Mouse (Mus musculus) cerebellum, adult 9-10 months (tissue): Measurements from ENCODE around the gene Xylb.
"Not testable (repeated sequence)": the region's sequence is repeated elsewhere in the genome, so short reads cannot be mapped to it uniquely, and the experiment has no call there.

Source experiments
- DNase-seq: peaks from one replicate; pipeline ENCODE4 v3.0.0; 2022

The Xylb gene

DNA sequence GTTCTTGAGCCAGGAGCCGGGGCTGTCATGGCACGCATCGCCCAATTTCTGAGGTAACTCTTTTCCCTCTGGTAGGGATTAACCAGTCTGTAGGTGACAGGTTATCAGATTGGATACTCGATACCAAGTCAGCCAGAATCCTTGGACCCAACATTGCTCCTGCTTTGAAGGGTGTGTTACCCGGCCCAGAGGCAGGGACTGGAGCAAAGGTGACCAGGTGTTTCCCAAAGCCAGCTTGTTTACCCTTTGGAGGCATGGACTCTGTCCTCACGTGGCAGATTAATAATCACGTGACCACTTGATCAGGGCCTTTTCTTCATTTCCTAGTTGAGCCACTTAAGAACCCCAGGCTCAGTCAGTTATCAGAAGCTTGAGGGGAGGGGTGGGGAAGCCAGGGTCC, 14.5 kb upstream of the Xylb start:
- no peak for DNase-seq

DNA sequence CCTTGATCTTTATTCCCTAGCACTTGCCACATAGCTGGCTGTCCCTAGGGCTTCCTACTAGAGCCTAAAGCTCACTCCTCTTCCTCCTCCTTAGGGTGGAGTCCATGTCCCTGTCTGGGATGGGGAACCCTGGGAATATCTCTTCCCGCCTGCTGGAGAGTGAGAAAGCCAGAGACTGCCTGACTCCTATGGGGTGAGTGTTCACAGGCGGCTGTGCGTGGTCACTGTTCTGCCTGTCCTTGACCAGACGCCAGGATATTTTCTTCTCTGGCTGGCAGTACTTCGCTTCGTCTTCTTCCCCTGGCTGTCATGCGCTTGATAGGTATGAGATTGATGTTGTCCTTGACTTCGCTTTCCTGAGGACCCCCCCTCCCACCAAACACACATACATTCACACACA, 10.8 kb upstream of the Xylb start:
- no peak for DNase-seq

DNA sequence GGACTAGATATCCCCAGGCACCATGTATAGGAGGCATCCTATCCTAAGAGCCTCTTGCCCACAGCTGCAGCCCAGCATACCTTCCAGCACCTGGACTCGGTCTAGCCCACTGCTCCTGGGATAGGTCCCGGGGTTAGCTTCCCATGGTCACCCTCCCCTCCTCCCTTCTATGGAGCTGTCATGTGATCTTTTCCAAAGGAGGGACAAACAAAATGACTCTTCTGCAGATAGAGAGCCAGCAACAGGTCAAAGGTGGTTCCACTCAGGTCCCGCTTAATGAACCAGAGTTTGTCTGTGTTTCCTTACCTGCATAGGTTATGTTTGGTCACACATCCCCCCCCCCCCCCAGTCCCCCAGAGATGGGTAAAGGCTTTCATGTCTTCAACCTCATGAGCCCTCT, 6.7 kb upstream of the Xylb start:
- no peak for DNase-seq

DNA sequence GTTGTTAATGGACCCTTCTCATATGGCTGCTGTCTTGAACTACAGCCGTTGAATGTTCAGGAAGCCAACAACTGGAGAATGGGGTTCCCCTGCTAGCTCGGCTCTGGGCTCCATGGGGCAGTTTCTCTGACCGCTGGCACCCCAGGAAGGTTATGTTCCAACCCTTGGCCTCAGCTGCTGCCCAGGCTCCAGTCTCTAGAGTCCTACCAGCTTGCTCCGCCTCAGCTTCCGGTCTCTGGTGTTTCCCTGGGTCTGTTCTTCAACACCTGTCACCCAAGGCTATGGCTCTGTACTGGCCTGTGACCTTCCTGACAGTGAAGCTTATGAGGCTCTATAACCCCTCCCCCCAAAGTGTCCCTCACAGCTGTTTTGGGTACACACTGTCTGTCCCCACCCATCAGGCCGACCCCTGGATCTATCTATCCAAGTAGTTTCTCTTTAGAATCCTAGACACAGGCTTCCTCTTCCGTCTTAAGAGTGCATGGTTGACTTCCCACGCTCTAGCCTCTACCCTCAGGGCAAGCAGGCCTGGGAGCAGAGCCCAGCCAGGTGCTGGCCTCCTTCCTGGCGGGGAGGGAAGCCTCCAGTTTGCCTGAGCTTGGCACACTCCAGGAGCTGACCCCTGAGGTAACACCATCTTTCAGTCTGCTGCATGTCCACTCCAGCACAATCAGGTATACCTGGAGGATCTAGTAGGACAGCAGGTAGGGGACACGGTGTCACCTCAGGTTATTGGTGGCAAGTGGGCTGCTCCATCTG, 6.1 kb upstream of the Xylb start:
- no peak for DNase-seq

DNA sequence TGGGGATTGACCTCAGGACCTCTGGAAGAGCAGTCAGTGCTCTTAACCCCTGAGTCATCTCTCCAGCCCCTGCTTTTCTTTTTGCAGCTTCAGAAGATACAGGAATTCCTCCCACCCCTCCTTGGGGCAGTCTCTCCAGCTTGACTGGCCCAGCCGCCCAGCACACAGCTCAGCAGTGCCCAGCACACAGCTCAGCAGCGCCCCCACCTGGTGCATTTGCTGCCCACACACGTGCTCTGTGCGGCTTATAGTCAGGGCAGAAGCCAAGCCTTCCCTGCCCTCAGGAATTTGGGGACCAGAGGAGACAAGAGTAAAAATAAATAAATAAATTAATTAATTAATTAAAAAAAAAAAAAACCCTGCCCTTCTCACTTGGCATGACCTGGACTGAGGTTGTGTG, 5.1 kb upstream of the Xylb start:
- DNase-seq: peak; percentile 68

DNA sequence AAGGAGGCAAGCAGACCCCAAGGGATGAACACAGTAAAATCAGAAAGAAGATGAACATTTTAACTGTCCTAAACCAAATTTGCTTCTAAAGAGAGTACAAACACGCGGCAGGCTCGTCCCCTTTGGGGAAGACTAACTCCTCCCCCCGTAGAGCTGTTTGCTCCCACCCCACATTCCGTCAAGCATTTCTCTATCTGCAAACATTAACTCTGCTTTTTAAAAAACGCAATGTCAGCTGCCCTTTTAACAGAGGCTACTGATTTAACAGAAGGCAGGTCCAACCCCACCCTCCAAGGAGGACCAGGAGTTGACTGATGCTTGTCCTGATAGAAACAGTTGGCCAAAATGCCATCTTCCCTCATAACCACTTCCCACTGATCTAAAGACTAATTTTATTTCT, 3.3 kb upstream of the Xylb start:
- no peak for DNase-seq

DNA sequence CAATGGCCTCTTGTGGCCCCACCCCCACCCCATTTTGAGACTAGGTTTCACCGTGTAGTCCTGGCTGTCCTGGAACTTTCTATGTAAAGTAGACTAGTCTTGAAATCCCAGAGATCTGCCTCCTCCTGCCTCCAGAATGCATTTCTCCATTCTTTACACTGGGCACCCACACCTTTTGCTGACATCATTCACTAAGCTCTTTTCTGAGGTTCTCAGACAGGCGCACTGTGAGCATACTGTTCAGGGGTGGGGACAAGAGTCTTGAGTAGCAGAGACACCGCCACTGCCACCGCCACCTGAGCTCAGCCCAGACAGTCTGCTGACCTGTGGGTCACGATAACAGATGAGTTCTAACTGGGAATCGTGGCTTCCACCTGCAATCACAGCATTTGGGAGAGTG, 1.2 kb upstream of the Xylb start:
- no peak for DNase-seq

DNA sequence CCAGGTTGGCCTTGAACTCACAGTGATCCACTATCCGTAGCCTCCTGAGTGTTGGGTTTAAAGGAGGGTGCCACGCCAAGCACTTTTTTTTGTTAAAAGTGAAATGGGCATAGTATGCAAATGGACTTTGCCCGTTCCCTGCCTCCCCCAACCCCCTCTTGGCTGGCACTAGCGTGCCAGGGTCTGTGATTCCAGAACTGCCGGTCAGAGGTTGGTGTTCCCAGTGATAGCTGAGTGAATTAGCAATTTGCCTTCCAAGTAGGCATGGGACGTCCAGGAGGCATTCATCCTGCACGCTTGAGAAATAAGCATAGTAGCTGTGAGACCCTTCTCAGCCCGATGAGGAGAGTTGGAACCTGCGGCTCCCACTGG, 863 bp downstream of the Xylb start:
- no peak for DNase-seq

DNA sequence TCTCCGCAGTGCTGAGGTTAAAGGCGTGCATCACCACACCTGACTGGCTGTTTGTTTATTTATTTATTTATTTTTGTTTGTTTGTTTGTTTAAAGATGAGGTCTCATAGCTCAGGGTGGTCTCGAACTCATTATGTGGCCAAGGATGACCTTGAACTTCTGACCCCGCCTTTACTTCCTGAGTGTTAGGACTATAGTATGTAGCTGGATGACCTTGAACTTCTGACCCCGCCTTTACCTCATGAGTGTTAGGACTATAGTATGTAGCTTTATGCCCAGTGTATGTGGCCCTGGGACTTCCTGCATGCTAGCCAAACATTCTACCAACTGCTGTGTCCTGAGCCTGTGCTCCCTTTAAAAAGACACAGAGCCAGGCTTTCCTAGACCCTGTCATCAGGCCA, 4.2 kb downstream of the Xylb start:
- DNase-seq: no peak

DNA sequence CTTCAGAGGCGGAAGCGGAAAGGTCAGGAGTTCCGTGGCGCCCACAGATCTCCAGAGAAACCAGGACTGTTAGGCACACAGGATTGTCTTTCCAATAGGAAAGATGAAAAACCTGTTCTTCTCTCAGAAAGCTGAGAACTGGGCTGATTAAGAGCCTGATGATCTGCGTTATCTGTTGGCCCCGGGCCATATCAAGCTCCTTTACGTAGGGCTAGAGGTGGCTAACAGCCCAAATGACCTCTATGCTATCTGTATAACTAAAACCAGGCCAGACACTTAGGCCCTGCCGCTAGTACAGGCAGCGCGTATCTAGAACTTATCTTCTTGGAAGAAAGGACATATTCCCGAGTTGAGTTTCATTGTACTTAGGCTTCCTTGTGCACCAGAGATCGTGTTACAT, 6.0 kb downstream of the Xylb start:
- DNase-seq: no peak

DNA sequence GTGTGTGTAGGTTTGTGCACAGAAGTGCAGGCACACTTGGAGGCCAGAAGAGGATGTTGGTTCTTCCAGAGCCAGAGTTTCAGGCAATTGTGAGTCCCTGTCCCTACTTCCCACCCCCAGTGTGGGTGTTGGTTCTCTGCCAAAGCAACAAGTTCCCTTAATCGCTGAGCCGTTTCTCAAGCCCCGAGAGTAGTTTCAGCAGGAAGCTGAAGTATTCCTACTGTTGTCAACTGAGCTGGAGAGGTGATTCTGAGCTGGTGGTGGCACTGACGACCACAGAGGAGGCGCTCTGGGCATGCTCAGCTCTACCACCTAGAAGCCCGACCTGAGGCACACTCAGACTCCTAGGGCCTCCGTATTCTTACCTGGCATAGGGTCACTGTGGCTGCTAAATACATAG, 8.1 kb downstream of the Xylb start, which contains the start of gene Slc22a14:
Gene Slc22a14 (minus strand): TSS at position 270 of the 400 bp plus-strand sequence.
- DNase-seq: no peak

DNA sequence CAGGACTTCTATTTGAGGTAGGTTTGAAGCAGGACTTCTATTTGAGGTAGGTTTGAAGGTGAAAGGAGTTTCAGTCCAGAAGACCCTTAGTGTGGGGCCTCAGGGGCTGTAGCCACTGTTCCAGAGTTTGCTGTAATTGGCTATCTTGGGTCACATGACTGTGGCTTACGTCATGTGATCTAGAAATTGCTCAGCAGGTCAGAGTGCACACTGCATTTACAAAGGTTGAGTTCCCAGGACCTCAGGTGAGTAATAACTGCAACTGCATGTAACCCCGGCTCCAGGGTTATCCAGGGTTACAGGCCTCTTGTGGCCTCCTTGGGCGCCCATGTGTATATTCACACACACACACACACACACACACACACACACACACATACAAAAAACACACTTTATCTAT, 11.2 kb downstream of the Xylb start:
- DNase-seq: no peak

DNA sequence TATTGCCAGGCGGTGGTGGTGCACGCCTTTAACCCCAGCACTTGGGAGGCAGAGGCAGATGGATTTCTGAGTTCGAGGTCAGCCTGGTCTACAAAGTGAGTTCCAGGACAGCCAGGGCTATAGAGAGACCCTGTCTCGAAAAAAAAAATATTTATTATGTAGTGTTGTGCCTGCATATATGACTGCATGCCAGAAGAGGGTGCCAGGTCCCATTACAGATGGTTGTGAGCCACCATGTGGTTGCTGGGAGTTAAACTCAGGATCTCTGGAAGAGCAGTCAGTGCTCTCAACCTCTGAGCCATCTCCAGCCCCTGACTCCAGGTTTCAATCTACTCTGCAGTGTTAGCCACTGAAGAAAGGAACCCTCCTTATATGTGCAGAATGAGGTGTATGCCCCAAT, 13.6 kb downstream of the Xylb start:
- not testable (repeated sequence) for DNase-seq

DNA sequence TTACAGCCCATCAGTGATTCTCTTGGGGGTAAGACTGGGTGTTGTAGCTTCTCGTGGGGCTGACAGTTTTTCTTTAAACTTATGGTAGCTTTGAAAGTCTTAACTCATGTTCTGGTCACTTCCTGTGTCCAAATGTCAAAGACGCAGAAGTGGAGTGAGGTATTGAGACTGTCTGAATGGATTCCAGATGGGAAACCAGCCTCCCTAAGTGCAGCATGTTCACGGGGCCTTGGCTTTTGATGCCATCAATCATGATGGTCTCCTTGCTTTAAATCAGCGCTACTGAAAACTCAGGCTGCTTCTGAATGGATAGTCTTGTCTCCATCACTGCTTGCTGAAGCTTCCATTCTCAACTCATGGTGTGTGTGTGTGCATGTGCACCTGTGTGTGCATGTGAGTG, 14.1 kb downstream of the Xylb start:
- DNase-seq: no peak

DNA sequence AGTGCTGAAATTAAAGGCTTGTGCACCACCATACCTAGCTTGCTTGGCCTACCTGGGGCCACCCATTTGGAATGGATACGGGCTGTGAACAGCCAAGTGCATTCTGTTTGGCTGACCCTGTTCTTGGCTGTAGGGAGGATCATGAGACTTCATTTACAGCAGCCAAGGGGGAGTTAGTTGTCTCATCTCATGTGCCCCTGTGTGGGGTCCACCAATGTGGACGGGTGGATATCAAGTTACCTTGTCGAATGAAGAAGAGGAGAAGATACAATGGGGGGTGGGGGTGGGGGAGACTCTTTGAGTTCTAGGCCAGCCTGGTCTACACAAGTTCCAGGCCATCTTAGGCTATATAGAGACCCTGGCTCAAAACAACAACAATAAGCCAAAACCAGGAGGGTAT, 17.8 kb downstream of the Xylb start:
- no peak for DNase-seq

DNA sequence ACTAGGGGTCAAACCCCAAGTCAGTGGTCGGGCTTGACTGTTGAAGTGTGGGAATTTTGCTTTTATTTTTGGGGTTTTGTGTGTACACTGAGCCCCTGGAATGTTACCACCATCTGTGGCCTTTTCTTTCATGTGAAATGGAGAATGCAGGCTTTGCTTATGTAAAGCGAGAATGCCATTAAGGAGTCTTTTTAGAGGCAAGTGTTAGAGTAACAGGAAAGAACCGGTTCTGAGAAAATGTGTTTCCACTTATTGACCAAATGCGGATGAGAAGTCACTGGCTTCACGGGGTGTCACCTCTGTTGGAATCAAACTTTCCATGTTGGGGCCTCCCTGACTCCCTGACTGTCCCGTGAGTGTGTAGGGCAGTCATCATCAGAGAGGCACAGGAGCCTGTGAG, 18.4 kb downstream of the Xylb start:
- no peak for DNase-seq

DNA sequence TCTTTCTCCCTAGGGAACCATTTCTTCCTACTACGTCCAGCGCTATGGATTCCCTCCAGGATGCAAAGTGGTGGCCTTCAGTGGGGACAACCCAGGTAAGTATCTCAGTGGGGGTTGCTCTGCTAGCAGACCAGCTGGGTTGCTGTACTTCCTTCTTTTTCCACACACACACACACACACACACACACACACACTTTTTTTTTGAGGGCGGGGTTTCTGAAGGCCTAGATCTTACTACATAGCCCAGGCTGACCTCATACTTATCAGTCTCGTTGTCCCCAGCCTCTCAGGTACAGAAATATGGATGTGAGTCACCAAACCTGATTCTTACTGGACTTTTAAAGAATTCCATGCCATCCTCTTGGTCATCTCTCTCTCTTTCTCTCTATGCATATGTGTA, 21.1 kb downstream of the Xylb start:
- no peak for DNase-seq

DNA sequence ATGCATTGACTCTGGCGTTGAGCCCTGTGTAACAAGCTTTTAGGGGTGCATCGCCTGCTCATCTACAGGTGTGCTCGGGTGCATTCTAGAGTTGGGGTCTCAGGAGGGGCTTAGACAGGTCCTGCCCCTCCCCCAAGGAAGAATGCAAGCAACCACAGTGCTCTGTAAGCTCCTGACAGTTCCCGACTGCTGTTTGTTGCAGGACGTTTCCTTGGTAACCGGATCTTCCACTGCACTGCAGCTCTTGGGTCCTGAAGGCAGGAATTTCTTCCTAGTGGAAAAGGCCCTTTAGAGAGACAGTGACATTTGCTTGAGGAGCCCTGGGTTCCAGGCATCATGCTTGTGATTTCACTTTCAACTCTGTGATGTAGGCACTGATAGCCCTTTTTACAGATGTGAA, 25.4 kb downstream of the Xylb start:
- no peak for DNase-seq

DNA sequence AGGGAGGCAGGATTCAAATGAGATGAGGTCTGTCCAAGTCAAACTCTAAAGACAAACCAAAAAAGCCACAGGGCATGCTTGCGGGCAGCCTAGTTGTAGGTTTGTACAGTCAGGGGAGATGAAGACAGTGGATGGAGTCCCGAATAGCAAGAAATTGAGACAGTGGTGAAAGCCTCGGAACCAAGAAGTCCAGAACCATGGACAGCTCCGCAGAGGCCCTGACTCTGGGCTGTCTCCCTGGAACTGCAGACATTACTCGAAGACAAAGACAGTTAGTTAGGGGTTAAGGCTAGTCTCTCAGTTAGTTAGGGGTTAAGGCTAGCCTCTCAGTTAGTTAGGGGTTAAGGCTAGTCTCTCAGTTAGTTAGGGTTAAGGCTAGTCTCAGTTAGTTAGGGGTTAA, 31.8 kb downstream of the Xylb start:
- no peak for DNase-seq

DNA sequence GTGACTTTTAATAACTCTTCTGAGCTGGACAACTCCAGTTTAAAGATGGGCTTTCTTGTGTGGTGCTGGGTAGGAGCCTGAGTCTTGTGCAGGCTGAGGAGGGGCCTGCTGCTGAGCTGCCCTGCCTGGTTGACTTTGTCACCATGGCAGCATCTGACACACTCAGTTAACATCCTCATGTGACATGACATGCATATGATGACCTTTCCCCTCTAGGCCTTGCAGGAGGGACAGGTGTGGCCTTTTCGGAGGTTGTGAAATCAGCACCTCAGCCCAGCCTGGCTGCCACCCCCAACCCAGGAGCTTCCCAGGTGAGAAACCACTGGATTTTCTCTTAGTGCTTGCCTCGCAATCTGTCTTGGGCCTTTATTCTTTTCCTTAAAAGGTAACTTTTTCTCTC, 33.0 kb downstream of the Xylb start:
- DNase-seq: no peak

DNA sequence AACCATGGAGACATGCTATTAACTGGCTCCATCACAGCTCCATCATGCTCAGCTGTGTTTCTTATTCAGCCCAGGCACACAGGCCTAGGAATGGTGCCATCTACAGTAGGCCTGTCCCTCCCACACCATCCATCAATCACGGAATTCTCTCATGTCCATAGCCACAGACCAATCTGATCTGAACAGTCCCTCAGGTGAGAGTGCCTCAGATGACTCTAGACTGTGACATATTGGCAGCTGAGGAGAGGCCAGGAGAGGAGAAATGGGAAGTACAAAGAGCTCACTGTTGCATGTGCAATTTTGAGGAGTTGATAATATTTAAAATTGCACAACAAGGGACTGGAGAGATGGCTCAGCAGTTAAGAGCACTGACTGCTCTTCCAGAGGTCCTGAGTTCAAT, 37.6 kb downstream of the Xylb start:
- DNase-seq: no peak

DNA sequence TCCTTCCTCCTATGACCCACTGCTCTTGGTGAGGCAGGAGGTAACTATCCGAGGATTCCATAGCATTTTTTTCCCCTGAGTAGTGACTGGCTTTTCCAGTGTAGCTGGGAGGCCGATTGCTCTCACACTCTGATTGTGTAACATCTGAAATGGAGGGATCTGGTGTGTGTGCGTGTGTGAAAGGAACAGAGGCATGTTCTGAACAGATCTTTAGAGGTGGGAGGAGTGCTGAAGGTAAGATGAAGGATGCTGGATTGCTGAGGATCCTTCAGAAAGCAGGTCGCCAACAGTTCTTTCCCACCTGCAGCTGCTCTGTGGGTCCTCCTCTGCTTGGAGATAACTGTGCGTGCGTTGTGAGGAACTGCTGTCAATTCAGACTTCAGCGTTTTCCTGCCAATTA, 44.2 kb downstream of the Xylb start:
- DNase-seq: no peak

DNA sequence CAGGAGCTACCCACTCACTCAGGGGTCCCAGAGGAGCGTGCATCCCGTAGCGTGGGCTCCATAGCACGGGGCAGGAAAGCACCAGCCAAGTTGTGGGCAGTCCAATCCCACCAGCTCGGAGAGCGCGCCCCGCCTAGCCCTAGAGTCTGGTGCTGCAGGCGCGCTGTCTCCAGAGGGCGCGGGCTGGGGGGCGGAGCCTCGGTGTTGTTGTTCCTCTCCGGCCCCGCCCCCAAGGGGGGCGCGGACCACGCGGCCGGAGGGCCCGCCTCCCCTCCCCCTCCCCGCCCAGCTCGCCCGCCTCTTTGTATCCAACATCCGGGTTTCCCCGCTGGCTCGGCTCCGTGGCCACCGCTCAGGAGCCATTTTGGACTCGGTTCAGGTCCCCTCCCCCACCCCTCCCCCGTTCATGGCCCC, 44.6 kb downstream of the Xylb start, which contains the start of gene Acvr2b:
Gene Acvr2b (plus strand): TSS at position 318 of the 414 bp plus-strand sequence.
- peak; percentile 91 for DNase-seq

DNA sequence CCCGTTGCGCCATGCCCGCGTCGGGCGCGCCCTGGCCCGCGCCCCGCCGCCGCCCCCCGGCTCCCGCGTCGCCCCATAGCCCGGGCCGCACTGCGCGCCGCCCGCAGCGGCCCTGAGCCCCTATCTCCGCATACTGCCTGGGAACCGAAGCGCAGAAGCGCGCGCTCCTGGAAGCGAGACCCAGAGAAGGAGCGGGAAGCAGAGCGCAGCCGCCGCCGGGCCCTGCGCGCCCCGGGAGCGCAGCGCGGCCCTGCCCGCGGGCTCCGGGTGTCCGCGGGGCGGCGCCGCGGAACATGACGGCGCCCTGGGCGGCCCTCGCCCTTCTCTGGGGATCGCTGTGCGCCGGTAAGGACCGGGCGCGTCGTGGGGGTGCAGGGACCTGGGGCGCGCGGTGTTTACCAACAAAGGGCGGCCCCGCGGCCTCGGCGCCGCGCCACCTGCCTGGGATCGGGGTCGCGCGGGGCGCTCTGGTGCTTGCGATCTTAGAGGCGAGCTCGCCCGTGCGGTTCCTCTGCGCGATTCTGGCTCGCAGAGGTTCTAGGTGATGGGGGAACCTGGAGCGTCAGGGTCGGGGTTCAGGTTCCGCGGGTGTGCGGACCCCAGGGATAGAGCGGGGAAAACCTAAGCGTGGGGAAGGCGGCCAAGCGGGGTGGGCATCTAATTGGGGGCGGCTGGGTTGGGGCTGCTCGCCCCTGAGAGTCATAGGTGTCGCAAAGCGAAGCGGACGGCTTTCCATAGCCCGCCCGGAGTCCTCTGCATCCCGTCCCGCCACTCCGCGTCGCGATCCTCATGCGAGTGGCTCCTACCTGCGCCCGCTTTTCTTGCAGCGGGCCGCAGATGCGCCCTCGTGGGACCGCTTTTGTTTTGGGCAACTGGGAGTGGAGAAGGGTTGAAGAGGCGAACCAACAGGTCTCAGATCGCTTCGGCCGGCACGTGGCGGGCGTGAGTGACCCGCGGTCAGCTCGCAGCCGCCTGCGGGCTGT, 45.4 kb downstream of the Xylb start:
- DNase-seq: peak; percentile 59
